Comparison of ENCODE assay signal across 7 mouse cellular contexts in the genomic region with DNA sequence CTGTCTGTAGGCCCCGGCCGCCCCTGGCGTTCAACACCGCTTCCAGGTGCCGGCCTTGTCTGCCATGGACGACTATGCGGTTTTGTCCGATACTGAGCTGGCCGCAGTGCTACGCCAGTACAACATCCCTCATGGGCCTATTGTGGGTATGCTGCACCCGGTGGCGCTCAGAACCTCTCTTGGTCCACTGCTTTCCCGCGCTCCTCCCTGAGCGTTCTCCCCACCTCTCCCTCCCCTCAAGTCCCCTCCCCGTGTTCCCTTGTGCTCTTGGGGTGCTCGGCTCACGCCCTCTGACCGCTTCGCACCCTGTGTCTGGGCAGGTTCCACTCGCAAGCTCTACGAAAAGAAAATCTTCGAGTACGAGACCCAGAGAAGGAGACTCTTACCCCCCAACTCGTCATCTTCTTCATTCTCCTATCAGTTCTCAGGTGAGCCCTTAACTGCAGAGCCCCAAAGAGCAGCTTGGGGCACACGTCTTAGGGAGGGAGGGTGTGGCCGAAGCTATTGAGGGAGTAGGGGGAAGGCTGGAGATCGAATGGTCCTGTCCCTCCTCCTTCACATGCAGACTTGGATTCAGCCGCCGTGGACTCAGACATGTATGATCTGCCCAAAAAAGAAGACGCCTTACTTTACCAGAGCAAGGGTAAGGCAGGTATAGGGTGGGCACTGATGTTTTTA. TPM values are rescaled to one million over a fixed set of nuclear protein-coding genes. Genes with fewer than 3 reads are reported as not detected.
DNase-seq lines count a peak whose midpoint lies in the region; ATAC-seq and TF ChIP-seq lines count a peak whose summit lies in the region.

No protein-coding gene starts in this region.

- TF ChIP-seq POLR2A in small intestine, adult 2 months (IDR thresholded peaks at IDR 0.05; ENCODE audit: low read depth, low read length): no peak

- WGBS in forebrain, embryonic 10.5 days: 22% methylated on average over 31 of the region's 31 CpGs
- 29% methylated on average over 31 of the region's 31 CpGs for WGBS in limb, embryonic 15.5 days
- 9% methylated on average over 30 of the region's 31 CpGs for WGBS in small intestine, adult 2 months

- no peaks in the 10 kb centered on the region for H3K9me3 ChIP-seq in forebrain, embryonic 10.5 days
- H3K9me3 ChIP-seq in limb, embryonic 15.5 days: no peaks in the 10 kb centered on the region

- H3K27ac ChIP-seq in forebrain, embryonic 10.5 days: peak overlapping the region; percentile 92
- peak overlapping the region; percentile 91 for H3K27ac ChIP-seq in limb, embryonic 15.5 days
- H3K27ac ChIP-seq in small intestine, adult 2 months (ENCODE audit: insufficient read depth, low read depth, low read length): peak overlapping the region; percentile 92

- H3K36me3 ChIP-seq in forebrain, embryonic 10.5 days (replicated peaks): peaks cover 30% of the 10 kb centered on the region
- H3K36me3 ChIP-seq in limb, embryonic 15.5 days: peaks cover 13% of the 10 kb centered on the region
- peaks cover 9% of the 10 kb centered on the region; the same call in 1 of the 2 replicates for H3K36me3 ChIP-seq in small intestine, adult 2 months (ENCODE audit: control insufficient read depth, insufficient read depth, low read length)

- peaks cover 7% of the 10 kb centered on the region for H3K4me1 ChIP-seq in forebrain, embryonic 10.5 days
- H3K4me1 ChIP-seq in limb, embryonic 15.5 days: peaks cover 5% of the 10 kb centered on the region; the same call in 1 of the 2 replicates
- 0 out of 2 replicates have a peak, but pooled peaks cover 3% of the 10 kb centered on the region for H3K4me1 ChIP-seq in small intestine, adult 2 months (ENCODE audit: control insufficient read depth, insufficient read depth, insufficient read length, low read length)

- H3K4me2 ChIP-seq in limb, embryonic 15.5 days: peak overlapping the region; percentile 52

- H3K9ac ChIP-seq in limb, embryonic 15.5 days: peak overlapping the region; percentile 61

- peak overlapping the region; percentile 70 for H3K4me3 ChIP-seq in forebrain, embryonic 10.5 days
- H3K4me3 ChIP-seq in limb, embryonic 15.5 days: peak overlapping the region; percentile 49
- H3K4me3 ChIP-seq in small intestine, adult 2 months (ENCODE audit: low read depth, low read length): peak overlapping the region; percentile 96

- DNase-seq in thymus, postnatal 14 days: peak; percentile 17
- no peak for DNase-seq in thymus, adult 18-20 months
- no peak for DNase-seq in forebrain, embryonic 10.5 days (ENCODE audit: extremely low spot score, low spot score)
- no peak for DNase-seq in gastrocnemius, postnatal 4 days (ENCODE audit: low spot score in 2 of 2)
- DNase-seq in B cell, adult 2 months: no peak

- no peak for TF ChIP-seq CTCF in small intestine, adult 2 months (IDR thresholded peaks at IDR 0.05; ENCODE audit: extremely low read depth, insufficient read length, insufficient replicate concordance, low read depth, low read length)

- 0 out of 2 replicates have a peak, but pooled peaks cover 11% of the 10 kb centered on the region for H3K27me3 ChIP-seq in forebrain, embryonic 10.5 days (ENCODE audit: poor library complexity, severe bottlenecking)
- no peaks in the 10 kb centered on the region for H3K27me3 ChIP-seq in limb, embryonic 15.5 days
- no peaks in the 10 kb centered on the region for H3K27me3 ChIP-seq in small intestine, adult 2 months (ENCODE audit: control insufficient read depth, insufficient read depth, low read length)

- ATAC-seq in limb, embryonic 15.5 days (ENCODE audit: insufficient number of reproducible peaks, low FRiP score, low TSS enrichment, low read depth): peak; percentile 69; the same call in 1 of the 2 replicates

RNA-seq across cellular contexts. Expression of a gene that starts 0.5 kb away (rescaled TPM):
- 22.2 and 25.7 TPM in 2 replicates for polyA plus RNA-seq in forebrain, embryonic 10.5 days (2016; fragmentation: Nextera tagmentation; extraction: Ambion mirVana)
- 24.8 and 29.0 TPM in 2 replicates for polyA plus RNA-seq in limb, embryonic 15.5 days (2015; fragmentation: Nextera tagmentation; extraction: Ambion mirVana)
- polyA plus RNA-seq in small intestine, adult 2 months (2012; rRNA removed): 25.5 and 37.3 TPM in 2 replicates
- 10 to 100 TPM; 31.2 to 34.0 TPM for total RNA-seq in gastrocnemius, postnatal 4 days (2021)

RNA-seq across cellular contexts. Expression of a gene that starts 5.4 kb away (rescaled TPM):
- polyA plus RNA-seq in forebrain, embryonic 10.5 days (2016; fragmentation: Nextera tagmentation; extraction: Ambion mirVana): 265 and 269 TPM in 2 replicates
- 228 and 248 TPM in 2 replicates for polyA plus RNA-seq in limb, embryonic 15.5 days (2015; fragmentation: Nextera tagmentation; extraction: Ambion mirVana)
- polyA plus RNA-seq in small intestine, adult 2 months (2012; rRNA removed): 270 and 280 TPM in 2 replicates
- total RNA-seq in gastrocnemius, postnatal 4 days (2021): 100 to 1,000 TPM; 265 to 281 TPM

RNA-seq across cellular contexts. Expression of a gene that starts 15.6 kb away (rescaled TPM):
- 800 and 812 TPM in 2 replicates for polyA plus RNA-seq in forebrain, embryonic 10.5 days (2016; fragmentation: Nextera tagmentation; extraction: Ambion mirVana)
- polyA plus RNA-seq in limb, embryonic 15.5 days (2015; fragmentation: Nextera tagmentation; extraction: Ambion mirVana): 675 and 811 TPM in 2 replicates
- 750 and 1,062 TPM in 2 replicates for polyA plus RNA-seq in small intestine, adult 2 months (2012; rRNA removed)
- 100 to 1,000 TPM; 263 to 305 TPM for total RNA-seq in gastrocnemius, postnatal 4 days (2021)

RNA-seq across cellular contexts. Expression of a gene that starts 26.7 kb away (rescaled TPM):
- polyA plus RNA-seq in forebrain, embryonic 10.5 days (2016; fragmentation: Nextera tagmentation; extraction: Ambion mirVana): 66.3 and 75.8 TPM in 2 replicates
- polyA plus RNA-seq in limb, embryonic 15.5 days (2015; fragmentation: Nextera tagmentation; extraction: Ambion mirVana): 89.2 and 89.6 TPM in 2 replicates
- 65.7 and 80.7 TPM in 2 replicates for polyA plus RNA-seq in small intestine, adult 2 months (2012; rRNA removed)
- 10 to 100 TPM; 54.9 to 66.2 TPM for total RNA-seq in gastrocnemius, postnatal 4 days (2021)

RNA-seq across cellular contexts. Expression of a gene that starts 27.1 kb away (rescaled TPM):
- polyA plus RNA-seq in forebrain, embryonic 10.5 days (2016; fragmentation: Nextera tagmentation; extraction: Ambion mirVana): 4.5 and 5.1 TPM in 2 replicates
- polyA plus RNA-seq in limb, embryonic 15.5 days (2015; fragmentation: Nextera tagmentation; extraction: Ambion mirVana): 17.3 and 20.2 TPM in 2 replicates
- 13.0 and 13.9 TPM in 2 replicates for polyA plus RNA-seq in small intestine, adult 2 months (2012; rRNA removed)
- 10 to 100 TPM; 53.1 to 55.1 TPM for total RNA-seq in gastrocnemius, postnatal 4 days (2021)
